Mouse (Mus musculus): ENCODE measurements around the gene Gm5134. TPM values are rescaled to one million over a fixed set of nuclear protein-coding genes. Genes with fewer than 3 reads are reported as not detected.
A peak's percentile ranks its signal among the peaks of the same experiment; 100 is the strongest.

Gm5134 gene
- polyA plus RNA-seq, 1 experiment from 2014 or later = not detected

DNA sequence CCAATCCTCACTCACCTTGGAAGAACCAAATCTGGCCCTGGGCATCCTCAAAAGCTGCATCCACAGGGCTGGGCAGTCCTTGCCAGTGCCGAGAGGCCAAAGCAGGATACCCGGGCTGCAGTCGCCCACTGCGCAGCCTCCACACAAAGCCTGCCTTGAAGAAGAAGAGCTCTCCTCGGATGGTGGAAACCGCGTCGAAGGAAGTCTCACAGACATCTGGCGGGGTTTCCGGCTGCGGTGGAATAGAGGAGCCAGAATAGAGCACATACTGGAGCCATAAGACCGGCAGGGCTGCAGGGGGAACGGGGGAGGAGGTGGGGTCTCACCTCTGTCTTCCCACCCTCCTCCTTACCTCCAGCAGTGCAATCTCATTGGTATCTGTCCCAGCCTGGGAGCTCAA, 27.9 kb upstream of the Gm5134 start:
- in situ Hi-C loops (cut with MboI; ENCODE audit: low pct_unique_long_range_greater_than_20kb) = no loop called here
- H3K27me3 ChIP-seq = no peaks in the 10 kb centered on the region
- no peak for ATAC-seq
- no peak for DNase-seq (ENCODE audit: low read depth, low spot score)
- CTCF ChIA-PET = interaction anchor here (1.2 to 2.1 kb wide), 2 partner anchors 11 to 17 kb away, joined by 3 to 4 read pairs; no protein-coding TSS in a partner anchor
- TF ChIP-seq CTCF (IDR thresholded peaks at IDR 0.05) = no peak
- POLR2A ChIA-PET = no interaction called here

DNA sequence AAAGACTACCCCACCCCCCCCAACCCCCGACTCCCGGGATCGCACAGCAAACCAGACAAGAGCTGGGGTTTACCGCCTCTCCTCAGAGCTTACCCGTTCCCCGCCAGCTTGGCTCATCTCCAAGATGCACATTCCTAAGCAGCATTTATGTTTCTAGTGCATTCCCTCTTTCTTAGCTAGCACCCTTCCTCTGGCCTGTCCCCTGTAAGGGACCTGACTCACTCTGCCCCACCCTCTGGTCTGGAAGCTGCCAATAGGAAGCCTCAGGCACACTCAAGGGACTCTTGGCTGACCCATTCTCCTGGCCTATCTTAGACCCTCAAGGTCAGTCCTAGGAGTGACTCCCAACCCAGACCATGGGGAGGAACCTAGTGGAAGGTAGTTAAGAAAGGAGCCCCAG, 24.0 kb upstream of the Gm5134 start:
- ChIA-PET POLR2A (interaction anchor here (1.3 to 4.2 kb wide), 2 partner anchors 9 to 166 kb away, joined by 3 to 29 read pairs; partner anchors contain the start of genes Cabin1 and Smarcb1), CTCF (interaction anchor here (0.8 to 2.0 kb wide), 3 partner anchors 9 to 71 kb away, joined by 3 to 9 read pairs (median 4); partner anchors contain the start of genes Mif and Smarcb1)
- ATAC-seq = peak; percentile 74
- TF ChIP-seq CTCF (IDR thresholded peaks at IDR 0.05) = no peak
- in situ Hi-C loops (cut with MboI; ENCODE audit: low pct_unique_long_range_greater_than_20kb) = no loop called here
- no peaks in the 10 kb centered on the region for H3K27me3 ChIP-seq
- peak; percentile 68 for DNase-seq (ENCODE audit: low read depth, low spot score)

DNA sequence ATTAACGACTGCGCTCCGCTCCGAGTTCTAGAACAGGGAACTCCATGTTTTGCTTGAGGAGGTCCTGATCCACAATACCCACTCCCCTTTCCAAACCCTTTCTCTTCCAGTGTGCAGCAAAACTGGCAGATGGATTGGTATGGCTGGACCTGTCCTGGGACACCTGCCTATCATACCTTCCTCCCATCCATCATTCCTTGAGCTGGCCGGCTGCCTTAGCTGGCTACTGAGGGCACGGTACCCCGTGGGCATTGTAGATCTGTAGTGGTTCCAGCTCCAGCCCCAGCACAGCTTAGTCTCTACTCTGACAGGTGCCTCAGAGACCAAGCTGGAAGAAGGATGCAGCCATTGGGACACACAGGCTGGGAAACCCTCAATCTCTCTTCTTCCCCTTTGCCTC, 23.0 kb upstream of the Gm5134 start:
- POLR2A ChIA-PET = interaction anchor here (0.8 to 4.2 kb wide), 5 partner anchors 10 to 167 kb away, joined by 3 to 29 read pairs (median 3); partner anchors contain the start of genes Cabin1 and Smarcb1
- CTCF ChIA-PET = interaction anchor here (1.0 to 2.0 kb wide), 4 partner anchors 9 to 33 kb away, joined by 3 to 9 read pairs (median 4); no protein-coding TSS in a partner anchor
- in situ Hi-C loops (cut with MboI; ENCODE audit: low pct_unique_long_range_greater_than_20kb) = no loop called here
- H3K27me3 ChIP-seq = no peaks in the 10 kb centered on the region
- no peak for DNase-seq (ENCODE audit: low read depth, low spot score)
- ATAC-seq = no peak
- TF ChIP-seq CTCF (IDR thresholded peaks at IDR 0.05) = no peak

DNA sequence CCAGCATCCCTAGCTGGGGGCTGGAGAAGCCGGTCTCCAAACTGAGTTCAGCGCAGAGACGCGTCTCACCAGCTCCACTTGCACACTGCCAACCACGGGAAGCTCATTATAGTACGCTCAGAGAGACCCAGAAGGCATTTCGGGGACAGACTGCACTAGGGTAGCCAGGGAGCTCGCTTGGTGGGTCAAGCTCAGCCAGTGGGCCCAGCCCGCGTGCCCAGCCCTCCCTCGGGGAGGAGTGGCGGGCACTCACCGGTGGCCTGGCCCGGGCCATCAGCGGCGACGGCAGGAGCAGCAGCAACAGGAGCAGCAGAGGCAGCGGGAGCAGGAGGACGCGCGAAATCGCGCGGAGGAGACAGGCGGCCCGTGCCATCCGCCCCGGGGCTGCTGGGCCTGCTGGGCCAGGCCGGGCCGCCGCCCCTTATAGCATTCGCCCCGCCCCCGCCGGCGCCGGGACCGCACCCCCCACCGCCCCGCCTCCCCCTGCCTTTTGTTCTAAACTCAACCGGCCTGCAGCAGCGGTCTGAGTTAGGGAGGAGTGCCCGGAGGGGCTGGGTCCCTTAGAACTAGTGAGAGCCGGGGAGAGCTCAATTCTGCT, 22.1 kb upstream of the Gm5134 start:
- in situ Hi-C loops (cut with MboI; ENCODE audit: low pct_unique_long_range_greater_than_20kb) = no loop called here
- no peak for DNase-seq (ENCODE audit: low read depth, low spot score)
- no peak for TF ChIP-seq CTCF (IDR thresholded peaks at IDR 0.05)
- ATAC-seq = peak; percentile 24
- no peaks in the 10 kb centered on the region for H3K27me3 ChIP-seq
- POLR2A ChIA-PET = interaction anchor here (0.8 to 4.2 kb wide), 5 partner anchors 11 to 77 kb away, joined by 3 to 29 read pairs (median 4); partner anchors contain the start of gene Smarcb1
- CTCF ChIA-PET = interaction anchor here (1.0 to 1.7 kb wide), 4 partner anchors 8 to 22 kb away, joined by 3 to 5 read pairs (median 4); no protein-coding TSS in a partner anchor

DNA sequence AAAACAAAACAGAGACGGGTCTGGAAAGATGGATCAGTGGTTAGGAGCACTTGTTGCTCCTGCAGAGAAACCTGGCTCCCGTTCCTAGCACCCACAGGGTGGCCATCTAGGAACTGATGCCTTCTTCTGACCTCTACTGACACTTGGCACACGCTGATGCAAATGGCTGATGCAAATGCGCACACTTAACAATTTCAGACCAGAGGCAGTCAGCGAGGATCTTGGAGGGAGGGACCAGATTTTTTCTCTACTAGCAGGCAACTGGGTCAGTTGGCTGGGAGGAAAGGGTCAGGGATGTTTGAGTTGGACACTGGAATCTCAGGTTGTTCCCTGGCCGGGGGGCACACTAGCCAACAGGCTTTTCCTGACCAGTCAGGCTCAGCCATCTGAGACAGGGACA, 21.4 kb upstream of the Gm5134 start, which contains the start of gene Chchd10:
TSS of gene Chchd10 (plus strand) at position 240 of the 400 bp plus-strand sequence.
- ATAC-seq (no peak), DNase-seq (ENCODE audit: low read depth, low spot score) (no peak)
- ChIA-PET CTCF (interaction anchor here (1.7 kb wide), 1 partner anchor 9 kb away, joined by 5 read pairs; no protein-coding TSS in a partner anchor), POLR2A (interaction anchor here (1.1 to 4.2 kb wide), 3 partner anchors 12 to 23 kb away, joined by 4 to 29 read pairs (median 6); partner anchors contain the start of gene Smarcb1)
- no peaks in the 10 kb centered on the region for H3K27me3 ChIP-seq
- TF ChIP-seq CTCF (IDR thresholded peaks at IDR 0.05) = no peak
- in situ Hi-C loops (cut with MboI; ENCODE audit: low pct_unique_long_range_greater_than_20kb) = no loop called here

DNA sequence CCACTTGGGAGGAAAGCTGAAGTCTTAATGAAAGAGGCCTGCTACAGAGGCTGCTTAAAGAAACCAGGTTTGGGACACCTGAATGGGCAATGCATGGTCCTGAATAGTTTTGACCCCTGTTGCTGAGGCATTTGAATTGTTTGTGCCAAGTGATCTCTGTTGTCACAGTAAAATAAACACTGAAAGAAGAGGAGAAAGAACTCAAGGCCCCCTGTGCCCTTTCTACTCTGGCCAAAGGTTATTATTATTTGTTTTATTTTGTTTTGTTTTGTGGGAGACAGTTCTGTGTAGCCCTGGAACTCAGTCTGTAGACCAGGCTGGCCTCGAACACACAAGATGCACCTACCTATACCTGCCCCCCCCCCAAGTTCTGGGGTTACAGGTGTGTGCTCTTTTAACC, 19.3 kb upstream of the Gm5134 start:
- in situ Hi-C loops (cut with MboI; ENCODE audit: low pct_unique_long_range_greater_than_20kb) = no loop called here
- DNase-seq (ENCODE audit: low read depth, low spot score) (no peak), ATAC-seq (no peak)
- ChIA-PET CTCF (no interaction called here), POLR2A (no interaction called here)
- no peaks in the 10 kb centered on the region for H3K27me3 ChIP-seq
- TF ChIP-seq CTCF (IDR thresholded peaks at IDR 0.05) = no peak

DNA sequence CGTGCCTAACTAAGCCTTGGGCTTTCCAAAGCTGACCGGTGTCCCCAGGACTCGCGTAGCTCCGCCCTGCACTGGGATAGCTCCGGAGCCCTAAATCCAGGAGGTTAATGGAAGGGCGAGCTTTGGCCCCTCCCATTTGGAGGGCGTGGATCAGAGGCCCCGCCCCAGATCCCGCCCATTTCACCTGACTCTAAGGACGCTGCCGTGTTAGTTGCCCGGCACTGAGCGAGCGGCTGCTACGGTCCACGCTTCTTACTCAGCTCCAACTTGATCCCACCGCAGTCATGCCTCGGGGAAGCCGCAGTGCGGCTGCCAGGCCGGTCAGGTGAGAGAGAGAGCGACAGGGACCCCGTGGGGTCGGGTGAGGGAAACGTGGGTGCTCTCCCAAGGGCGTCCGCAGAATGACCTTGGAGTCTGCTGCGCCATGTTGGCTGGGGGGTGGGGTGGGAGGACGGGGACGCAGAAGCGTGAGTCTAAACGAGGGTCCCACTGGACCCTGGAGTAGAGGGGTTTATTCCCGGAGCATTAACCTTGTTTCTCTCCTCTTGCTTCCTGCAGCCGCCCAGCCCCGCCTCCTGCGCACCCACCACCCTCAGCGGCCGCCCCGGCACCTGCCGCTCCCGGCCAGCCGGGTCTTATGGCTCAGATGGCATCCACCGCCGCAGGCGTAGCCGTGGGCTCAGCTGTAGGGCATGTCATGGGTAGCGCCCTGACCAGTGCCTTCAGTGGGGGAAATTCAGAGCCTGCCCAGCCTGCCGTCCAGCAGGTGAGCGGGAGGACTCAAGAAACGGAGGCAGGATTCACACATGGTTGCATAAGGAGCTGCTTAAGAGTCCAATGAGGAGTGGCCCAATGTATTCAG, 18.4 kb upstream of the Gm5134 start, which contains the start of gene Mmp11:
TSS of gene Mmp11 (minus strand) at position 817 of the 862 bp plus-strand sequence.
- DNase-seq (ENCODE audit: low read depth, low spot score) (peak; percentile 73), ATAC-seq (peak; percentile 60)
- POLR2A ChIA-PET = interaction anchor here (2.3 kb wide), 1 partner anchor 15 kb away, joined by 13 read pairs; the partner anchor contains the start of gene Smarcb1
- CTCF ChIA-PET = interaction anchor here (2.1 kb wide), 1 partner anchor 16 kb away, joined by 7 read pairs; no protein-coding TSS in a partner anchor
- in situ Hi-C loops (cut with MboI; ENCODE audit: low pct_unique_long_range_greater_than_20kb) = no loop called here
- H3K27me3 ChIP-seq = no peaks in the 10 kb centered on the region
- no peak for TF ChIP-seq CTCF (IDR thresholded peaks at IDR 0.05)

DNA sequence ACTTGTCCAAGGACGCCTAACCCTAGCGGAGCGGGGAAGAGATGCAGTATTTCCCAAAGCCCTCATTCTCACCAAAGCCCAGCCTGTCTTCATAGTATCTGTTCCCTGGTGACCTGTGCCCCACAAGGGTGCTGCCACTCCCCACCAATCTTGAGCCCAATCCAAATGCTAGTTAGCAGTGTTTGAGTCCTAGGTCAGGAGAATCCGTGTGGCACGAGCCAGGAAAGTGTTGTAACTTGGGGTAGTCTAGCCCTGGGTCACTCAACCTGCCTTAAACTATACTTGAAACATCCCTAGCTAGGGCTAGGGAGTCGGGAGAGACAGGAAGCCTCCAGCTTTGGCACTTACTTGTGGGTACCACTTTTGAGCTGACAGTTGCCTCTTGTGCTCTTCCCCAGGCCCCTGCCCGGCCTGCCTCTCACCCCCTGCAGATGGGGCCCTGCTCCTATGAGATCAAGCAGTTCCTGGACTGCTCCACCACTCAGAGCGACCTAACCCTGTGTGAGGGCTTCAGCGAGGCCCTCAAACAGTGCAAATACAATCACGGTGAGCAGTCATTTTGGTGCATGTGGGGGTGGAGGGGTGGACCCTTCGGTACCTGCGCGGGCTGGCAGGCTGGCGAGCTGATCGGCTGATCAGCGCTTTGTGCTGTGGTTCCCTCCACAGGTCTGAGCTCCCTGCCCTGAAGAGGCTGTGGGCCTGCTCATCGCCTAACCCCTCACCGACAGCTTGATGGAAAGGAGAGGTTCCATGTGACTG, 17.2 kb upstream of the Gm5134 start:
- ATAC-seq = no peak
- H3K27me3 ChIP-seq = no peaks in the 10 kb centered on the region
- in situ Hi-C loops (cut with MboI; ENCODE audit: low pct_unique_long_range_greater_than_20kb) = no loop called here
- DNase-seq (ENCODE audit: low read depth, low spot score) = no peak
- POLR2A ChIA-PET = interaction anchor here (2.3 kb wide), 1 partner anchor 16 kb away, joined by 13 read pairs; the partner anchor contains the start of gene Smarcb1
- no peak for TF ChIP-seq CTCF (IDR thresholded peaks at IDR 0.05)
- CTCF ChIA-PET = interaction anchor here (1.4 to 2.1 kb wide), 2 partner anchors 12 to 15 kb away, joined by 3 to 7 read pairs; no protein-coding TSS in a partner anchor

DNA sequence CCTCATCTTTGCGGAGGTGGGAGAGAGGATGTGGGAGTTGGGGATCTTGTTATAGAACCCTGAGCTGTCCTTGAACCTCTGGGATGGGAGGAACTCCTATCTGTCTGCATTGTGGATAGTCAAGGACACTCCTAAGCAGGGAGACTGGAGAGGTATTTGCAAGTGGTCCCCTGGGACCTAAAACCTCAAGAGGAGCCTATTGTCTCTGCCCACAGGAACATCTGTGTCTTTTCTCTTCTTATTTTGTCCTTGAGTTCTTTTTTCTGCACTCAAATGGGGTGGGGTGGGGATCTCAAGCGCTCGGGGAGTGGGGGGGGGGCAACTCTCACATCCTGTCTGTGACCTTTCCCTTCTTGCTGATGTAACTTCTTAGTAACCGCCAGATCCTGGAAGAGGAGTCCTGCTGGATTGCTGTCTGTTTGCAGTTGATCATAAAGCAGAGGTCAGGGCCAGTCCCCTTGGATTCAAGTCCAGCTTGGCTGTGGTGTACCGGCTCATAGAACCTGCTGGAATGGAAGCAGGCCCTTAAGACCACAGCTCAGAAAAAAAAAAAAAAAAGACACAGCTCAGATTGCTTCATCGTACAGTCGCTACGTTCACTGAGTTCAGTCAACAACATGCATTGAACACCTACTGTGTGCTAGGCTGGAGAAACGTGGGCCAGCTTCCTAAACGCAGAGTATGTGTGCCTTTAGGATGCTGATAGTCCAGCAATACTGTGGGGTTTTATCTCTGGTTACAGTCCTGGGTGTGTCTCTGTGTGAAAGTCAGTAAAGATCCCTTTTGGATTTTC, 16.3 kb upstream of the Gm5134 start:
- TF ChIP-seq CTCF (IDR thresholded peaks at IDR 0.05) = no peak
- ChIA-PET POLR2A (no interaction called here), CTCF (interaction anchor here (1.4 to 2.1 kb wide), 2 partner anchors 13 to 14 kb away, joined by 3 to 7 read pairs; no protein-coding TSS in a partner anchor)
- DNase-seq (ENCODE audit: low read depth, low spot score) (no peak), ATAC-seq (no peak)
- in situ Hi-C loops (cut with MboI; ENCODE audit: low pct_unique_long_range_greater_than_20kb) = no loop called here
- no peaks in the 10 kb centered on the region for H3K27me3 ChIP-seq
